Mouse (Mus musculus): ENCODE results near the gene Frem3. TPM values are rescaled to one million over a fixed set of nuclear protein-coding genes. Genes with fewer than 3 reads are reported as not detected.

Frem3 gene
- total and polyA plus RNA-seq, 2 experiments from 2014 or later = 0.32 to 0.71 TPM

DNA sequence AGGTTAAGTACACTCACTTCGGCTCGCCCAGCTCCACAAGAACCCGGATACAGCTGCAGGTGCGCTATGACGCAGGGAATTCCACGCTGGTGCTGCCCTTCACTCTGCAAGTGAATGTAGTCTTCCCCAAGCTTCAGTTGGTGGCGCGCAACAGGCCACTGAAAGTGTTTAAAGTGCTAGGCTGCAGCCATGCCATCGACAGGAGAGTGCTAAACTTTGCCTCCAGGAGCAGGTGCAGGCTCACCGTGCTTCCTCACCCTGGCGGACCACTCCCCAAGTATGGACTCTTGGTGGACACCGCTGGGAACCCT lies 516 bp downstream of the Frem3 start:
- DNase-seq (ENCODE audit: low spot score) (peak; percentile 38), ATAC-seq (ENCODE audit: low FRiP score) (peak; percentile 58; the same call in 1 of the 2 replicates)
- Histone ChIP-seq H3K9me3 (ENCODE audit: low read length) (no peaks in the 10 kb centered on the region), H3K4me2 (ENCODE audit: low read depth, low read length, poor library complexity, severe bottlenecking) (peak overlapping the region; percentile 88), H3K9ac (replicated peaks; ENCODE audit: low read length, poor library complexity, severe bottlenecking) (no peak overlapping the region; the same call in 1 of the 2 replicates), H3K4me3 (ENCODE audit: low read depth, low read length) (peak overlapping the region; percentile 44), H3K4me1 (ENCODE audit: insufficient read depth, low read length) (no peaks in the 10 kb centered on the region), H3K36me3 (ENCODE audit: insufficient read depth, low read length) (no peaks in the 10 kb centered on the region), H3K27me3 (ENCODE audit: insufficient read depth, low read length) (peaks cover 12% of the 10 kb centered on the region), H3K27ac (ENCODE audit: low read depth, low read length) (no peak overlapping the region)
- no peak for TF ChIP-seq CTCF (IDR thresholded peaks at IDR 0.05)
- WGBS = 5% methylated on average over 12 of the region's 12 CpGs

GRCm38 (mm10) chr8:80619787-80620186 lies 8.9 kb downstream of the Frem3 start:
- Histone ChIP-seq H3K4me2 (ENCODE audit: low read depth, low read length, poor library complexity, severe bottlenecking) (no peak overlapping the region), H3K9ac (replicated peaks; ENCODE audit: low read length, poor library complexity, severe bottlenecking) (no peak overlapping the region), H3K9me3 (ENCODE audit: low read length) (no peaks in the 10 kb centered on the region), H3K4me3 (ENCODE audit: low read depth, low read length) (no peak overlapping the region), H3K27me3 (ENCODE audit: insufficient read depth, low read length) (no peaks in the 10 kb centered on the region), H3K4me1 (ENCODE audit: insufficient read depth, low read length) (no peaks in the 10 kb centered on the region), H3K36me3 (ENCODE audit: insufficient read depth, low read length) (no peaks in the 10 kb centered on the region), H3K27ac (ENCODE audit: low read depth, low read length) (no peak overlapping the region)
- 19% methylated on average over 3 of the region's 3 CpGs for WGBS
- DNase-seq (ENCODE audit: low spot score) (no peak), ATAC-seq (ENCODE audit: low FRiP score) (no peak)
- no peak for TF ChIP-seq CTCF (IDR thresholded peaks at IDR 0.05)

GRCm38 (mm10) chr8:80647394-80647793 lies 36.5 kb downstream of the Frem3 start:
- Histone ChIP-seq H3K9me3 (ENCODE audit: low read length) (no peaks in the 10 kb centered on the region), H3K27ac (ENCODE audit: low read depth, low read length) (no peak overlapping the region), H3K4me2 (ENCODE audit: low read depth, low read length, poor library complexity, severe bottlenecking) (no peak overlapping the region), H3K36me3 (ENCODE audit: insufficient read depth, low read length) (no peaks in the 10 kb centered on the region), H3K27me3 (ENCODE audit: insufficient read depth, low read length) (no peaks in the 10 kb centered on the region), H3K4me3 (ENCODE audit: low read depth, low read length) (no peak overlapping the region), H3K9ac (replicated peaks; ENCODE audit: low read length, poor library complexity, severe bottlenecking) (no peak overlapping the region), H3K4me1 (ENCODE audit: insufficient read depth, low read length) (no peaks in the 10 kb centered on the region)
- DNase-seq (ENCODE audit: low spot score) = no peak
- TF ChIP-seq CTCF (IDR thresholded peaks at IDR 0.05) = no peak
- WGBS = 69% methylated on average over 6 of the region's 6 CpGs
- no peak for ATAC-seq (ENCODE audit: low FRiP score)

DNA sequence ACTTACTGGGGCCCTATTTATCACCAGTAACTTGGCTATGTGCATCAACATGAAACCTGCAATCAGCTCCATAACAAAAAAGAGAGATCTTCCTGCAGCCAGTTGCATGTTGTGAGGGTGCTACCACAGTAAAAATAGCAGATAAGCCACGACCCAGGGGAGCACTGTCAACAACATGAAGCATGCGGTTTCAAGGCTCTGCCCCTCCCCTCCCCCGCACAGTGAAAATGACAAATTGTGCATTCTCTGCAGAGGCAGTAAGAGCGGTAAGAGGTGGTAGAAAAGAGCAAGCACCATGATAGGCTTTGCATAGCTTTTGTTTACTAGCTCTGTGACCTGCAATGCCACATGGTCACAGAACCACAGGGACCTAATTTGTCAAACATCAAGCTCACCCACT lies 46.8 kb downstream of the Frem3 start:
- no peak overlapping the region for H3K27ac ChIP-seq (ENCODE audit: low read depth, low read length)
- TF ChIP-seq CTCF (IDR thresholded peaks at IDR 0.05) = no peak
- no peak overlapping the region for H3K4me3 ChIP-seq (ENCODE audit: low read depth, low read length)
- H3K27me3 ChIP-seq (ENCODE audit: insufficient read depth, low read length) = no peaks in the 10 kb centered on the region
- H3K4me2 ChIP-seq (ENCODE audit: low read depth, low read length, poor library complexity, severe bottlenecking) = no peak overlapping the region
- H3K9me3 ChIP-seq (ENCODE audit: low read length) = no peaks in the 10 kb centered on the region
- no peak for DNase-seq (ENCODE audit: low spot score)
- H3K36me3 ChIP-seq (ENCODE audit: insufficient read depth, low read length) = no peaks in the 10 kb centered on the region
- H3K4me1 ChIP-seq (ENCODE audit: insufficient read depth, low read length) = no peaks in the 10 kb centered on the region
- no peak overlapping the region for H3K9ac ChIP-seq (replicated peaks; ENCODE audit: low read length, poor library complexity, severe bottlenecking)
- 50% methylated on average over 4 of the region's 4 CpGs for WGBS
- ATAC-seq (ENCODE audit: low FRiP score) = no peak

DNA sequence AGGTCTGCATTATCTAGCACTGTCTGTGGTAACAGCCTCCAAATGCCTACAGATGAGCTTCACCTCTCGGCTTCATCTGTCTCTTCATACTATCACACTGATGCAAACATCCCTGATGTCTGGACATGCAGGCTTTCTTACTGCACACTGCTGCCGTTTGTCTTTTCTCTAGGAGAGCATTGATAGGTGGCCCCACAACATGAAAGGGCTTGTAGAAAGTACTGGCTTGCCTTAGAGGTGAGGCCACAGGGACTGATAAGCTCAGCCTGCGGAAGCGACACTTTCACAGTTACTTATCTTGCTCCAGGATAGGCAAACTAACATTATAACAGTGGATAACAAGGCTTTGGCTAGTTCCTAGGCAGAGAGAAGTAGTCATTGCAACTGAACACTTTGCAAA lies 50.2 kb downstream of the Frem3 start:
- no peak for ATAC-seq (ENCODE audit: low FRiP score)
- Histone ChIP-seq H3K9me3 (ENCODE audit: low read length) (no peaks in the 10 kb centered on the region), H3K9ac (replicated peaks; ENCODE audit: low read length, poor library complexity, severe bottlenecking) (no peak overlapping the region), H3K4me3 (ENCODE audit: low read depth, low read length) (no peak overlapping the region), H3K36me3 (ENCODE audit: insufficient read depth, low read length) (no peaks in the 10 kb centered on the region), H3K4me1 (ENCODE audit: insufficient read depth, low read length) (no peaks in the 10 kb centered on the region), H3K27ac (ENCODE audit: low read depth, low read length) (no peak overlapping the region), H3K27me3 (ENCODE audit: insufficient read depth, low read length) (no peaks in the 10 kb centered on the region), H3K4me2 (ENCODE audit: low read depth, low read length, poor library complexity, severe bottlenecking) (no peak overlapping the region)
- no peak for TF ChIP-seq CTCF (IDR thresholded peaks at IDR 0.05)
- 83% methylated on average over 4 of the region's 4 CpGs for WGBS
- no peak for DNase-seq (ENCODE audit: low spot score)

DNA sequence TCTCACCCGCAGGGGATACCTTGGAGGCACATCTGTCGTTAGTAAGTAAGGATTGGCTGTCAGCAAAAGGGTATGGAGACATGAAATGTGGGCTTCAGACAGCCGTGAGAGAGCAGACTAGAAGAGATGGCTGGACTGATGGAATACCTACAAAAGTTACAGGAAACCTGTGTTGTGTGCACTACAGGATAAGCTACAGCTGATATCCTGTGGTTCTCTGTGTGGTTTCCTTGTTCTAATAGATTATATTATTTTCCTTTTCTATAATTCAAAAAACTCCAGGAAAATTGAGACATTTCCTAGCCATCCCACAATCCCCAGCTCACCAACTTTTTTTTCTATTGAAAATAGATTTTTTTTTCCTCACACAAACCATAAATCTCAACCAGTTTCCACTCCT lies 52.6 kb downstream of the Frem3 start:
- H3K36me3 ChIP-seq (ENCODE audit: insufficient read depth, low read length) = no peaks in the 10 kb centered on the region
- WGBS = 83% methylated on average over 3 of the region's 3 CpGs
- no peak for ATAC-seq (ENCODE audit: low FRiP score)
- no peak overlapping the region for H3K27ac ChIP-seq (ENCODE audit: low read depth, low read length)
- H3K9me3 ChIP-seq (ENCODE audit: low read length) = no peaks in the 10 kb centered on the region
- no peaks in the 10 kb centered on the region for H3K4me1 ChIP-seq (ENCODE audit: insufficient read depth, low read length)
- H3K4me3 ChIP-seq (ENCODE audit: low read depth, low read length) = no peak overlapping the region
- H3K9ac ChIP-seq (replicated peaks; ENCODE audit: low read length, poor library complexity, severe bottlenecking) = no peak overlapping the region
- H3K27me3 ChIP-seq (ENCODE audit: insufficient read depth, low read length) = no peaks in the 10 kb centered on the region
- TF ChIP-seq CTCF (IDR thresholded peaks at IDR 0.05) = no peak
- no peak for DNase-seq (ENCODE audit: low spot score)
- H3K4me2 ChIP-seq (ENCODE audit: low read depth, low read length, poor library complexity, severe bottlenecking) = no peak overlapping the region

Data from midbrain, postnatal 0 days (tissue).